8 mouse cellular contexts compared by ENCODE assay signal in the genomic region with DNA sequence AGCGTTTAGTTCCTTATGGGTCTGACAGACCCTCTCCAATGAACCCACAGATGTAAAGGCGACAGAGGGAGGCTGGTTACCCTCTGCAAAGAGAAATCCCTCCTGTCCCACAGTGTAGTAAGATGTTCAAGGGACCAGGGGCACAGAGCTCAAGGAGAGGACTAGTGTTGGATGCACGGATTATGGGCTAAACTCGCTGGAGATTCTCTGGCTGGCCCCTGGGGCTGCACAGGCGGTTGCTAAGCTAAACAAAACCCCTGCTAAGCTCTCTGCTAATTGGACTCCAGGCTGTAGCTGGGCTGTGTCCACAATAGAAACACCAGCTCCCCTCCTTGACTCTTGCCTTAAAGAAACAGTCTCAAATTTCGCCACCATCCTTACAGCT. TPM values are rescaled to one million over a fixed set of nuclear protein-coding genes. Genes with fewer than 3 reads are reported as not detected.
DNase-seq lines count a peak whose midpoint lies in the region; ATAC-seq and TF ChIP-seq lines count a peak whose summit lies in the region.

Gene Fam149a (minus strand): TSS at position 329 of the 385 bp plus-strand sequence.

- H3K4me2 ChIP-seq in heart, postnatal 0 days (ENCODE audit: low read depth, low read length), result peak within 1 kb of the TSS; percentile 62
- peak within 1 kb of the TSS; percentile 84 for H3K4me2 ChIP-seq in forebrain, embryonic 16.5 days (ENCODE audit: low read length)
- peak within 1 kb of the TSS; percentile 77 for H3K4me2 ChIP-seq in limb, embryonic 14.5 days (replicated peaks; ENCODE audit: low read depth, low read length, severe bottlenecking)
- peak within 1 kb of the TSS; percentile 85 for H3K4me2 ChIP-seq in stomach, embryonic 14.5 days (replicated peaks; ENCODE audit: low read depth, low read length)

- no peak for TF ChIP-seq CTCF in heart, postnatal 0 days (IDR thresholded peaks at IDR 0.05; ENCODE audit: low read depth)
- TF ChIP-seq CTCF in brain, embryonic 14.5 days (IDR thresholded peaks at IDR 0.05; ENCODE audit: borderline replicate concordance, extremely low read depth, insufficient read depth, insufficient read length), result no peak

- DNase-seq in heart, postnatal 0 days (ENCODE audit: low spot score), result no peak
- DNase-seq in heart, adult 11 months, result no peak
- DNase-seq in brain, embryonic 14.5 days (ENCODE audit: low read depth), result peak; percentile 79
- DNase-seq in limb, embryonic 14.5 days (ENCODE audit: low spot score), result no peak
- DNase-seq in gastrocnemius, adult 18-20 months (ENCODE audit: low spot score), result no peak

- peaks cover 3% of the 10 kb centered on the region; the same call in 1 of the 2 replicates for H3K4me1 ChIP-seq in heart, postnatal 0 days (ENCODE audit: control insufficient read depth, insufficient read depth)
- peaks cover 13% of the 10 kb centered on the region for H3K4me1 ChIP-seq in forebrain, embryonic 16.5 days (replicated peaks; ENCODE audit: control insufficient read depth, insufficient read depth, low read length)
- peaks cover 11% of the 10 kb centered on the region; the same call in 1 of the 2 replicates for H3K4me1 ChIP-seq in limb, embryonic 14.5 days (ENCODE audit: control insufficient read depth, insufficient read depth, low read length)
- H3K4me1 ChIP-seq in stomach, embryonic 14.5 days (ENCODE audit: control insufficient read depth, insufficient read depth, low read length), result peaks cover 9% of the 10 kb centered on the region; the same call in 1 of the 2 replicates

- WGBS in heart, postnatal 0 days, result 5% methylated on average over 6 of the region's 6 CpGs
- 0% methylated on average over 6 of the region's 6 CpGs for WGBS in forebrain, embryonic 16.5 days
- WGBS in limb, embryonic 14.5 days, result 2% methylated on average over 6 of the region's 6 CpGs
- WGBS in stomach, embryonic 14.5 days, result 4% methylated on average over 6 of the region's 6 CpGs

- no peak within 1 kb of the TSS for H3K9ac ChIP-seq in heart, postnatal 0 days (replicated peaks; ENCODE audit: low read depth, low read length)
- peak within 1 kb of the TSS; percentile 56 for H3K9ac ChIP-seq in forebrain, embryonic 16.5 days (replicated peaks; ENCODE audit: low read depth, low read length)
- peak within 1 kb of the TSS; percentile 49 for H3K9ac ChIP-seq in limb, embryonic 14.5 days (ENCODE audit: low read depth, low read length, severe bottlenecking)
- peak within 1 kb of the TSS; percentile 33; the same call in 1 of the 2 replicates for H3K9ac ChIP-seq in stomach, embryonic 14.5 days (replicated peaks; ENCODE audit: low read depth, low read length)

- no peak within 1 kb of the TSS for H3K27ac ChIP-seq in heart, postnatal 0 days (ENCODE audit: low read depth)
- H3K27ac ChIP-seq in forebrain, embryonic 16.5 days (ENCODE audit: low read length), result no peak within 1 kb of the TSS; the same call in 1 of the 2 replicates
- H3K27ac ChIP-seq in limb, embryonic 14.5 days (replicated peaks; ENCODE audit: low read depth, low read length), result no peak within 1 kb of the TSS
- no peak within 1 kb of the TSS for H3K27ac ChIP-seq in stomach, embryonic 14.5 days (ENCODE audit: low read length)

- no peaks in the 10 kb centered on the region for H3K9me3 ChIP-seq in heart, postnatal 0 days (replicated peaks; ENCODE audit: control insufficient read depth, low read length)
- H3K9me3 ChIP-seq in forebrain, embryonic 16.5 days (ENCODE audit: control insufficient read depth, low read length), result no peaks in the 10 kb centered on the region
- no peaks in the 10 kb centered on the region for H3K9me3 ChIP-seq in limb, embryonic 14.5 days (ENCODE audit: control insufficient read depth, low read length)
- no peaks in the 10 kb centered on the region for H3K9me3 ChIP-seq in stomach, embryonic 14.5 days (ENCODE audit: control insufficient read depth, low read depth, low read length)

- no peak for TF ChIP-seq EP300 in heart, postnatal 0 days (IDR thresholded peaks at IDR 0.05; ENCODE audit: low read depth)

- peak within 1 kb of the TSS; percentile 30 for H3K4me3 ChIP-seq in heart, postnatal 0 days (ENCODE audit: low read depth, low read length)
- peak within 1 kb of the TSS; percentile 41 for H3K4me3 ChIP-seq in forebrain, embryonic 16.5 days (replicated peaks; ENCODE audit: low read length)
- H3K4me3 ChIP-seq in limb, embryonic 14.5 days (replicated peaks; ENCODE audit: low read length), result peak within 1 kb of the TSS; percentile 33
- H3K4me3 ChIP-seq in stomach, embryonic 14.5 days (ENCODE audit: low read depth, low read length), result peak within 1 kb of the TSS; percentile 32

- no peak for ATAC-seq in heart, postnatal 0 days (ENCODE audit: insufficient read depth, low read depth)
- peak; percentile 73 for ATAC-seq in forebrain, embryonic 16.5 days
- ATAC-seq in limb, embryonic 14.5 days (ENCODE audit: low FRiP score, low read depth), result no peak
- ATAC-seq in stomach, embryonic 14.5 days (ENCODE audit: insufficient number of reproducible peaks, insufficient read depth, low FRiP score, low read depth), result peak; percentile 58; the same call in 1 of the 2 replicates
- ATAC-seq in CD4-positive, CD25-positive, alpha-beta regulatory T cell, adult 4 months, result no peak

- no peak for TF ChIP-seq POLR2A in brain, embryonic 14.5 days (IDR thresholded peaks at IDR 0.05; ENCODE audit: borderline replicate concordance, extremely low read depth, insufficient read depth, insufficient read length, poor library complexity, severe bottlenecking)
- no peak for TF ChIP-seq POLR2A in limb, embryonic 14.5 days (IDR thresholded peaks at IDR 0.05; ENCODE audit: borderline replicate concordance, extremely low read depth, insufficient read depth, insufficient read length)

- H3K36me3 ChIP-seq in heart, postnatal 0 days (replicated peaks; ENCODE audit: control insufficient read depth, insufficient read depth, low read length), result no peaks in the 10 kb centered on the region
- no peaks in the 10 kb centered on the region for H3K36me3 ChIP-seq in forebrain, embryonic 16.5 days (ENCODE audit: control insufficient read depth, insufficient read depth)
- no peaks in the 10 kb centered on the region for H3K36me3 ChIP-seq in limb, embryonic 14.5 days (ENCODE audit: control insufficient read depth, insufficient read depth, low read length)
- H3K36me3 ChIP-seq in stomach, embryonic 14.5 days (ENCODE audit: control insufficient read depth, insufficient read depth, low read length), result no peaks in the 10 kb centered on the region

- peaks cover 10% of the 10 kb centered on the region; the same call in 1 of the 2 replicates for H3K27me3 ChIP-seq in heart, postnatal 0 days (ENCODE audit: control insufficient read depth, insufficient read depth, low read length)
- no peaks in the 10 kb centered on the region for H3K27me3 ChIP-seq in forebrain, embryonic 16.5 days (replicated peaks; ENCODE audit: control insufficient read depth, insufficient read depth, low read length)
- H3K27me3 ChIP-seq in limb, embryonic 14.5 days (ENCODE audit: control insufficient read depth, insufficient read depth, low read length), result 0 out of 2 replicates have a peak, but pooled peaks cover 7% of the 10 kb centered on the region
- H3K27me3 ChIP-seq in stomach, embryonic 14.5 days (ENCODE audit: control insufficient read depth, insufficient read depth, low read length), result peaks cover 5% of the 10 kb centered on the region; the same call in 1 of the 2 replicates

RNA-seq across cellular contexts. Expression of gene Fam149a, which starts in this region (rescaled TPM):
- 4.9 and 7.3 TPM in 2 replicates for total RNA-seq in heart, postnatal 0 days (2014; rRNA removed; ENCODE audit: low replicate concordance)
- polyA plus RNA-seq in heart, postnatal 0 days (2015; fragmentation: Nextera tagmentation; extraction: Ambion mirVana), result 2.4 and 2.6 TPM in 2 replicates
- 5.1 and 7.9 TPM in 2 replicates for polyA plus RNA-seq in brain, embryonic 14.5 days (2012; rRNA removed)
- polyA plus RNA-seq in forebrain, embryonic 16.5 days (2015; fragmentation: Nextera tagmentation; extraction: Ambion mirVana), result 4.5 and 5.7 TPM in 2 replicates
- polyA plus RNA-seq in limb, embryonic 14.5 days (2012; rRNA removed), result 11.8 and 12.9 TPM in 2 replicates
- polyA plus RNA-seq in limb, embryonic 14.5 days (2014; fragmentation: Nextera tagmentation; extraction: Ambion mirVana), result 14.9 and 16.8 TPM in 2 replicates
- polyA plus RNA-seq in stomach, embryonic 14.5 days (2014; fragmentation: Nextera tagmentation; extraction: Ambion mirVana), result 28.6 and 29.7 TPM in 2 replicates
- not detected for polyA plus RNA-seq in CD4-positive, CD25-positive, alpha-beta regulatory T cell, adult 4 months (2017; shearing (Covaris generic))
- 1 to 10 TPM; 1.7 to 2.1 TPM for total RNA-seq in gastrocnemius, adult 18-20 months (2021)

Comparison
In these comparisons a context has a peak if more than half of its experiments do, and no peak if none do; other contexts are left out.
1. ATAC-seq: peak in forebrain, embryonic 16.5 days (single experiment) and stomach, embryonic 14.5 days (single experiment); none in heart, postnatal 0 days (single experiment), limb, embryonic 14.5 days (single experiment) and CD4-positive, CD25-positive, alpha-beta regulatory T cell, adult 4 months (single experiment).
2. Peak in every context shown above with its lines, with median percentiles within 50 percentile points of each other: H3K4me2 ChIP-seq and H3K4me3 ChIP-seq.